Mouse (Mus musculus): ENCODE data around the gene Upb1. TPM values are rescaled to one million over a fixed set of nuclear protein-coding genes. Genes with fewer than 3 reads are reported as not detected.
"Not testable (repeated sequence)": the region's sequence is repeated elsewhere in the genome, so short reads cannot be mapped to it uniquely, and the experiment has no call there.

The Upb1 gene
- polyA plus RNA-seq, 1 experiment from 2014 or later = not detected

GRCm38 (mm10) chr10:75462728-75463127 lies 61.8 kb downstream of the Upb1 start:
- no peaks in the 10 kb centered on the region for H3K36me3 ChIP-seq (ENCODE audit: control insufficient read depth, insufficient read depth, low read length)
- no peak overlapping the region for H3K9ac ChIP-seq (ENCODE audit: low read length)
- no peak overlapping the region for H3K4me2 ChIP-seq
- DNase-seq (ENCODE audit: low spot score, missing footprints) (no peak), ATAC-seq (ENCODE audit: low FRiP score) (no peak)
- H3K9me3 ChIP-seq (ENCODE audit: control insufficient read depth, low read length) = no peaks in the 10 kb centered on the region; the same call in 1 of the 2 replicates
- H3K27me3 ChIP-seq (ENCODE audit: control insufficient read depth, insufficient read depth, low read length) = no peaks in the 10 kb centered on the region
- 78% methylated on average over 3 of the region's 3 CpGs for WGBS
- H3K4me1 ChIP-seq (ENCODE audit: control insufficient read depth, insufficient read depth, low read length) = no peaks in the 10 kb centered on the region
- H3K4me3 ChIP-seq (ENCODE audit: low read depth, low read length) = no peak overlapping the region
- no peak overlapping the region for H3K27ac ChIP-seq (ENCODE audit: low read depth, low read length)

DNA sequence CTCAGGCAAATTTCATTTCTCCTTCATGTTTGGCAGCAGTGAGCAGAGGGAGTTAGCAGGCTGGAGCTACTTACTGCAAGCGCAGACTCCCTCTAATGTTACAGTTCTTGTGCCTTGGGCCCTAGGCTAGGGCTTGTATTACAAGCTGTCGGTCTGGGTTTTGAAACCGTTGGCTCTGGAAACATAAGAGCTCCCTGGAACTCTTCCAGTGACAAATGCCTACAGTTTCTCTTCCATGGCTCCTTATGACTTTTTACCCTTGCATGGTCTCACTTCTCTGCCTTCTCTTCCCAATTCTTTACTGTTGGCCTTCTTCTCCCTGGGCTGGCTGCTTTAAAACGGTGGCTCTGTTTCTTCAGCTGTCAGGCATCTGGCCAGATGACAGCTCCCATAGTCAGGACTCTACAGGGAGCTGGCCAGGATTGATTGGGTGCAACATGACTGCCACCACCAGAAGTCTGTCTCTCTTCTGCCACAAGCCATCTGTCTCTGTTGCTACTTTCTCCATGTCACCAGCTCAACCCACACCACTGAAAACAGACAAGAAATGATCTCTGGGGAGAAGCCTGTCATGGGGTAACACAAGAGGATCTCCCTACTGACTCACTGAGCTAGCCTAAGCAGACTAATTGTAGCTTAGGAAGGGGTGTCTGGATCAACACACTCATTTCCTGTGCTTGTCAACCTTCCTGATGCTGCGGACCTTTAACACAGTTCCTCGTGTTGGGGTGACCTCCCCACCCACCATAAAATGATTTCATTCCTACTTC lies 65.1 kb downstream of the Upb1 start:
- no peak overlapping the region for H3K4me3 ChIP-seq (ENCODE audit: low read depth, low read length)
- no peaks in the 10 kb centered on the region for H3K4me1 ChIP-seq (ENCODE audit: control insufficient read depth, insufficient read depth, low read length)
- no peaks in the 10 kb centered on the region for H3K36me3 ChIP-seq (ENCODE audit: control insufficient read depth, insufficient read depth, low read length)
- no peaks in the 10 kb centered on the region for H3K9me3 ChIP-seq (ENCODE audit: control insufficient read depth, low read length)
- no peak overlapping the region for H3K4me2 ChIP-seq
- ATAC-seq (ENCODE audit: low FRiP score) = no peak
- no peak overlapping the region for H3K9ac ChIP-seq (ENCODE audit: low read length)
- H3K27ac ChIP-seq (ENCODE audit: low read depth, low read length) = no peak overlapping the region
- H3K27me3 ChIP-seq (ENCODE audit: control insufficient read depth, insufficient read depth, low read length) = no peaks in the 10 kb centered on the region
- WGBS = 77% methylated on average over 6 of the region's 6 CpGs
- no peak for DNase-seq (ENCODE audit: low spot score, missing footprints)

DNA sequence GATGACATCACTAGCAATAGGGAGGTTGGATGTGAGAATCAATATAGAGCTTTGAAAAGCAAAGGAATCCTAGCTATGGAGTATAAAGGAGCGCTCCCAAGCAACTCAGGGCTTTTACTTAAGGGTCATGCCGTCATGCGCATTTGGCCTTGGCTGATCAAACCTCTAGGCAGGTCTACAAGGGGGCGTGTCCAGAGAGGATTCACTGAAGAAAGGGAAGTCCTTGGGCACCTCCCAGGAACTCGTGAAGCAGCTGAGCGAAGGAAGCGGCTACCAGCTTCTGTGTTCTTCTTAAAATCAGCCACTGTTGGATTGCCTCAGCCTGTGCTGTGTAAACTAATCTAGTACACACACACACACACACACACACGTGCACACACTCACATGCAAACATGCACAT lies 72.5 kb downstream of the Upb1 start:
- WGBS = 70% methylated on average over 8 of the region's 8 CpGs
- no peak for ATAC-seq (ENCODE audit: low FRiP score)
- H3K27ac ChIP-seq (ENCODE audit: low read depth, low read length) = no peak overlapping the region

DNA sequence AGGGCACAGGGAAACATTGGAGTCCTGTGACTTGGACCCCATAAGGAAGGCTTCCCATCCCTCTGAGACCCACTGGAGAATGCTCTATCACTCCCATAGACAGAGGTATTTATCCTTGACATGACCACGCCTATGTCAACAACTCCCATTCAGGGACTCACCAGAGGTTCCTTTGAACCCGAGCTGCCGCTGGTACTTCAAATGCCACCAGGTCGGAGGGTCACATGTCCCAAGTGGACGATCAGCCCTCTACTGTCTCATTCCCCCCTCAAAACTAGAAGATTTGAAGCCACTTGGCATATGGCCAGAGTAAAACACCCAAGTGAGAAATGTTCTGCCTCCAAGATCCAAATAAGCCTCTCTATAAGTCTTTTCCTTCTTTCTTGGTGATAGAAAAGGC lies 73.7 kb downstream of the Upb1 start:
- WGBS = 35% methylated on average over 5 of the region's 5 CpGs
- no peaks in the 10 kb centered on the region for H3K36me3 ChIP-seq (ENCODE audit: control insufficient read depth, insufficient read depth, low read length)
- no peak for ATAC-seq (ENCODE audit: low FRiP score)

More for the DNA sequence above, 72.5 kb downstream of the Upb1 start:
- Histone ChIP-seq H3K9me3 (ENCODE audit: control insufficient read depth, low read length) (no peaks in the 10 kb centered on the region), H3K36me3 (ENCODE audit: control insufficient read depth, insufficient read depth, low read length) (no peaks in the 10 kb centered on the region), H3K4me2 (no peak overlapping the region), H3K9ac (ENCODE audit: low read length) (no peak overlapping the region), H3K27me3 (ENCODE audit: control insufficient read depth, insufficient read depth, low read length) (no peaks in the 10 kb centered on the region), H3K4me3 (ENCODE audit: low read depth, low read length) (no peak overlapping the region), H3K4me1 (ENCODE audit: control insufficient read depth, insufficient read depth, low read length) (no peaks in the 10 kb centered on the region)
- peak; percentile 41 for DNase-seq (ENCODE audit: low spot score, missing footprints)

DNA sequence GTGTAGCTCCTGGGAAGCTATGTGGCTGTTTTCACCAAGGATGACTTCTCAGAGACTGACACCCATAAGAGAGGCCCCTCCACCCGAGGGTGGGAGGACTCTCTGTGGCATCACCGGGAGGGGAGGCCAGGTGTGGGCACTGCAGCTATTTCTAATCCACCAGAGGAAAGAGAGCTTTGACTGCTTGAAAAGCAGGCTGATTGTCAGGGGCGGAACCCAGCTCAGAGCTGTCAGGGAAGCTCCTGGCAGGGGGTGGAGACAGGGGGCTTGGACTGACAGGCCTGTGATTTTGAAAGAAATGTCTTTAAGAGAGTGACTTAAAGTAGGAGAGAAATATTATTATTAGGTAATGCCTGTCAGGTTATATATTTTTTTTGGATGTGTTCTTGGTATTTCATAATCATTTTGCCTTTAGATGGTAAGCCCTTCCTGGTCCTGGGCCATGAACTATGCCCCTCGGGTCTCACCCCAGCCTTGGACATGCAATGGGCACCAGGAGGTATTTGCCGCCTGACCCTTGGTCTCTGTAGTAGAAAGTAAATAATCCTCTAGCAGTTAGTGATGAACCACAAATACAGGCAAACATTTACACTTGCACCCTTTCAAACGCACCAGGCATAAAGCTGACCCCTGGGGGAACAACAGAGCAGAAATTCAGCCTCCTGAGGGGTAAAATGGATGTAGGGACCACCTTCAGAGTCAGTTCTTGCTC lies 74.4 kb downstream of the Upb1 start:
- 20% methylated on average over 5 of the region's 6 CpGs for WGBS
- not testable (repeated sequence) for H3K4me3 ChIP-seq (ENCODE audit: low read depth, low read length); H3K9ac ChIP-seq (ENCODE audit: low read length); DNase-seq (ENCODE audit: low spot score, missing footprints); H3K4me1 ChIP-seq (ENCODE audit: control insufficient read depth, insufficient read depth, low read length); H3K27ac ChIP-seq (ENCODE audit: low read depth, low read length); H3K9me3 ChIP-seq (ENCODE audit: control insufficient read depth, low read length); ATAC-seq (ENCODE audit: low FRiP score); H3K36me3 ChIP-seq (ENCODE audit: control insufficient read depth, insufficient read depth, low read length); H3K27me3 ChIP-seq (ENCODE audit: control insufficient read depth, insufficient read depth, low read length); H3K4me2 ChIP-seq

More for the DNA sequence above, 73.7 kb downstream of the Upb1 start:
- Histone ChIP-seq H3K27me3 (ENCODE audit: control insufficient read depth, insufficient read depth, low read length) (no peaks in the 10 kb centered on the region), H3K27ac (ENCODE audit: low read depth, low read length) (no peak overlapping the region), H3K4me1 (ENCODE audit: control insufficient read depth, insufficient read depth, low read length) (no peaks in the 10 kb centered on the region), H3K9me3 (ENCODE audit: control insufficient read depth, low read length) (no peaks in the 10 kb centered on the region), H3K4me2 (no peak overlapping the region), H3K4me3 (ENCODE audit: low read depth, low read length) (no peak overlapping the region), H3K9ac (ENCODE audit: low read length) (no peak overlapping the region)
- DNase-seq (ENCODE audit: low spot score, missing footprints) = peak; percentile 83

- Histone ChIP-seq H3K4me2 (no peak overlapping the region), H3K36me3 (ENCODE audit: control insufficient read depth, insufficient read depth, low read length) (no peaks in the 10 kb centered on the region), H3K9me3 (ENCODE audit: control insufficient read depth, low read length) (no peaks in the 10 kb centered on the region), H3K4me1 (ENCODE audit: control insufficient read depth, insufficient read depth, low read length) (no peaks in the 10 kb centered on the region), H3K27ac (ENCODE audit: low read depth, low read length) (no peak overlapping the region), H3K27me3 (ENCODE audit: control insufficient read depth, insufficient read depth, low read length) (no peaks in the 10 kb centered on the region), H3K4me3 (ENCODE audit: low read depth, low read length) (no peak overlapping the region), H3K9ac (ENCODE audit: low read length) (no peak overlapping the region)
- WGBS = 82% methylated on average over 9 of the region's 9 CpGs
- ATAC-seq (ENCODE audit: low FRiP score) = no peak
- DNase-seq (ENCODE audit: low spot score, missing footprints) = no peak
Measured at GRCm38 (mm10) chr10:75477034-75477433, 76.1 kb downstream of the Upb1 start.

- H3K36me3 ChIP-seq (ENCODE audit: control insufficient read depth, insufficient read depth, low read length) = no peaks in the 10 kb centered on the region
- H3K4me1 ChIP-seq (ENCODE audit: control insufficient read depth, insufficient read depth, low read length) = no peaks in the 10 kb centered on the region
- no peaks in the 10 kb centered on the region for H3K9me3 ChIP-seq (ENCODE audit: control insufficient read depth, low read length)
- H3K4me2 ChIP-seq = no peak overlapping the region
- no peak overlapping the region for H3K9ac ChIP-seq (ENCODE audit: low read length)
- 85% methylated on average over 2 of the region's 2 CpGs for whole genome bisulfite sequencing
- H3K27ac ChIP-seq (ENCODE audit: low read depth, low read length) = no peak overlapping the region
- no peaks in the 10 kb centered on the region for H3K27me3 ChIP-seq (ENCODE audit: control insufficient read depth, insufficient read depth, low read length)
- DNase-seq (ENCODE audit: low spot score, missing footprints) (peak; percentile 71), ATAC-seq (ENCODE audit: low FRiP score) (no peak)
- H3K4me3 ChIP-seq (ENCODE audit: low read depth, low read length) = no peak overlapping the region
Measured at GRCm38 (mm10) chr10:75479955-75480354, 79.0 kb downstream of the Upb1 start.

DNA sequence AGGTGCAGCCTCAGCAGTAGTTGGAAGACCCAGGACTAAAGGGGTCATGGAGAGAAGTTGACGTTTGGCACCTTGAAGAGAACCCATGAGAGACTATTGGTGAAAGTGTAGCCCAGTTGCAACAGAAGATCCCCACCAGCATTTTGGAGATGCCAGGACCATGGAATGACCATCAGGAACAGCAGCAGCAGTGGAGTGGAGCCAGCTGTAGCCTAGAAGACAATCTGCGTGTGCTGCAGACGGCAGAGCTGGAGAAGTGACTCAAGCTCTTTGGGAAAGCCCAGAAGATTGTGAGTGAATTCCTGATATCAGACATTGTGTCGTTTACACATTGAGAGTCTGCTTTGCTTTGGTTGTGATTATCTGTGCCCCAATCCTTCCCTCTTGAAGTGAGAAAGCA lies 80.8 kb downstream of the Upb1 start:
- Histone ChIP-seq H3K4me1 (ENCODE audit: control insufficient read depth, insufficient read depth, low read length) (no peaks in the 10 kb centered on the region), H3K27me3 (ENCODE audit: control insufficient read depth, insufficient read depth, low read length) (no peaks in the 10 kb centered on the region), H3K27ac (ENCODE audit: low read depth, low read length) (no peak overlapping the region), H3K9ac (ENCODE audit: low read length) (no peak overlapping the region), H3K36me3 (ENCODE audit: control insufficient read depth, insufficient read depth, low read length) (no peaks in the 10 kb centered on the region), H3K4me3 (ENCODE audit: low read depth, low read length) (no peak overlapping the region), H3K4me2 (no peak overlapping the region), H3K9me3 (ENCODE audit: control insufficient read depth, low read length) (no peaks in the 10 kb centered on the region)
- ATAC-seq (ENCODE audit: low FRiP score) (no peak), DNase-seq (ENCODE audit: low spot score, missing footprints) (peak; percentile 39)
- 85% methylated on average over 4 of the region's 4 CpGs for WGBS

GRCm38 (mm10) chr10:75482271-75482670 lies 81.4 kb downstream of the Upb1 start:
- 93% methylated on average over 5 of the region's 5 CpGs for WGBS
- DNase-seq (ENCODE audit: low spot score, missing footprints) (peak; percentile 45), ATAC-seq (ENCODE audit: low FRiP score) (no peak)
- no peak overlapping the region for H3K4me3 ChIP-seq (ENCODE audit: low read depth, low read length)
- no peaks in the 10 kb centered on the region for H3K27me3 ChIP-seq (ENCODE audit: control insufficient read depth, insufficient read depth, low read length)
- H3K9me3 ChIP-seq (ENCODE audit: control insufficient read depth, low read length) = no peaks in the 10 kb centered on the region
- H3K4me2 ChIP-seq = no peak overlapping the region
- no peaks in the 10 kb centered on the region for H3K4me1 ChIP-seq (ENCODE audit: control insufficient read depth, insufficient read depth, low read length)
- no peak overlapping the region for H3K9ac ChIP-seq (ENCODE audit: low read length)
- H3K27ac ChIP-seq (ENCODE audit: low read depth, low read length) = no peak overlapping the region
- H3K36me3 ChIP-seq (ENCODE audit: control insufficient read depth, insufficient read depth, low read length) = no peaks in the 10 kb centered on the region

All from midbrain, embryonic 11.5 days (tissue).